In the genomic region with DNA sequence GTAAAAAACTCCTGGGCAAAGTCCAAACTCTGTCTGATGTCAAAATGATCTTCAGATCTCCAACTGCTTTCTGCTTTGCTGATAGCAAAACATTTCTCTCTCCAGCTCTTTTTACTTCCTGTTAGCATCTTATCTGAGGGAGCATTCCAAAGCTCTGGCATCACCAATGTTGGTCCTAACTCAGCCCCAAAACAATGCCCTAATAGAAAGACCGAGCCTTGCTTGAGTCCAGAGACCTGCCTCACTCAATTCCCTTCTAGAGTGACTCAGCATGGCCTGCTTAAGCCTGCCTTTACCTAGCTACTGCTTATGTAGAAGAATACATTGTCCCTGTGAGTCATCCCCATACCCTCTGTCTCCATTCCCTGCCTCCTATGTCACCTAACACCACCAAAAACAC, we compare ENCODE assay signal across 11 mouse cellular contexts.
"Had no signal": no experiment of that assay in that cellular context is flagged by ENCODE, and none has a peak within 500 bp of the region (broad histone marks: within the 10 kb centered on the region; RNA-seq: fewer than 3 reads in every experiment).

No protein-coding gene starts in this region.

- DNase-seq: gastrocnemius, postnatal 14 days; gastrocnemius, postnatal 36 days; heart, adult 18-20 months; heart, postnatal 10 days; heart, postnatal 36 days; kidney, adult 11 months; kidney, adult 2 months; kidney, adult 9 months; kidney, postnatal 14 days; kidney, postnatal 36 days; left cerebral cortex, postnatal 4 days had no signal
